Mouse (Mus musculus): ENCODE results near the gene Stra6. TPM values are rescaled to one million over a fixed set of nuclear protein-coding genes. Genes with fewer than 3 reads are reported as not detected.

Gene Stra6
- total RNA-seq, 2 experiments from 2014 or later, result 0.38 to 0.41 TPM

Other genes starting within 250 kb of the Stra6 start
- gene Arid3b, start 227.0 kb upstream of the Stra6 start, total RNA-seq (2021), result 1 to 10 TPM; 2.1 to 2.8 TPM
- 10 to 100 TPM; 62.2 to 63.6 TPM for gene Ubl7, start 152.8 kb upstream of the Stra6 start, total RNA-seq (2021)
- gene Sema7a, start 123.7 kb upstream of the Stra6 start, total RNA-seq (2021), result 1 to 10 TPM; 8.8 to 9.8 TPM
- under 1 TPM; 0.15 to 0.32 TPM for gene Cyp11a1, start 57.4 kb upstream of the Stra6 start, total RNA-seq (2021)
- not detected for gene Ccdc33, start 55.0 kb downstream of the Stra6 start, total RNA-seq (2021)
- 10 to 100 TPM; 29.4 to 35.7 TPM for gene Islr, start 140.5 kb downstream of the Stra6 start, total RNA-seq (2021)
- gene Islr2, start 140.5 kb downstream of the Stra6 start, total RNA-seq (2021), result 1 to 10 TPM; 4.2 to 4.6 TPM
- gene Pml, start 186.0 kb downstream of the Stra6 start, total RNA-seq (2021), result 1 to 10 TPM; 3.5 to 4.6 TPM
- gene Stoml1, start 189.4 kb downstream of the Stra6 start, total RNA-seq (2021), result 1 to 10 TPM; 6.5 to 8.8 TPM
- 10 to 100 TPM; 19.1 to 28.7 TPM for gene Loxl1, start 249.4 kb downstream of the Stra6 start, total RNA-seq (2021)

All from gastrocnemius, postnatal 25 days (tissue).